In the genomic region with DNA sequence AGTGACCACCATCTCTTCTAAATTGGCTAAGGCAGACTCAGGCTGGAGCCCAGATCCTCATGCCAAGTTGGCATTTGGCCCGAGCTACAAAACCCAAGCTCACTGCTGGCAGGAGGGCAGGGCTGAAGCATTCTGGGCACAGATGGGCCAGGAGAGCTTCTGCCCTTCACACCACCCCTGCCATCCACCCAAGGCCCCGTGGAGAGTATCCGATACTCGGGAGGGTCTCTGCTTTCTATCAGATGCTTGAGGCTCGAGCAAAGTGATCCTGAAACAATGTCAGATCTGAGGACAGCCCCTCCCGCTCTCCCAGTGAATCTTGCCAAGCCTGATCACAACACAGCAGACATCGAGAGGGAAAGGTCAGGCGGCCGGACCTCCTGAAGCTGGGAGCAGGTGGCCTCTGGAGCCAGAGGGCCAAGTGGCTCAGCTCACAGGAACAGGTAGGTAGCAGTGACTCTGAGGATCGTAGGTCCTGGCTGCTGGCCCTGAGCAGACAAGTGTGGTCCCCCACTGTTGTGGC, we compare ENCODE assay signal across 8 mouse cellular contexts.
DNase-seq lines count a peak whose midpoint lies in the region; ATAC-seq lines count a peak whose summit lies in the region.

No protein-coding gene starts in this region.

- DNase-seq in left cerebral cortex, adult 18-20 months (ENCODE audit: low spot score in 2 of 2), result peak; percentile 27 to 46
- no peak for DNase-seq in left cerebral cortex, adult 11 months (ENCODE audit: low spot score)
- peak; percentile 85 for DNase-seq in adrenal gland, postnatal 10 days
- peak; percentile 94 to 98 for DNase-seq in cerebellum, postnatal 36 days
- DNase-seq in heart, postnatal 25 days (ENCODE audit: low spot score), result peak; percentile 57
- DNase-seq in right cerebral cortex, postnatal 25 days, result peak; percentile 44
- no peak for DNase-seq in urinary bladder, adult 2 months (ENCODE audit: low spot score)

- intact Hi-C loops in heart, postnatal 25 days (cut with DNase I), result no loop called here

- ATAC-seq in megakaryocyte, adult 5-6 weeks (ENCODE audit: poor library complexity, severe bottlenecking), result no peak

Comparison
In these comparisons a context has a peak if more than half of its experiments do, and no peak if none do; other contexts are left out.
1. DNase-seq: peak in left cerebral cortex, adult 18-20 months (2 of 2), adrenal gland, postnatal 10 days (single experiment), cerebellum, postnatal 36 days (2 of 2), heart, postnatal 25 days (single experiment) and right cerebral cortex, postnatal 25 days (single experiment); none in left cerebral cortex, adult 11 months (single experiment) and urinary bladder, adult 2 months (single experiment).